Mouse (Mus musculus): ENCODE results near the gene Ifnl3. TPM values are rescaled to one million over a fixed set of nuclear protein-coding genes. Genes with fewer than 3 reads are reported as not detected.

Ifnl3 gene
- total RNA-seq (2023): not detected in 4 replicates

GRCm38 (mm10) chr7:28522536-28522935, at the start of gene Ifnl3:
Gene Ifnl3, plus strand, starts transcription at chr7:28522836.

GRCm38 (mm10) chr7:28510405-28510974, 12.1 kb upstream of the Ifnl3 start, which contains the start of gene Ifnl2:
Gene Ifnl2, minus strand, starts transcription at chr7:28510455.

GRCm38 (mm10) chr7:28540526-28540925, 17.9 kb downstream of the Ifnl3 start, which contains the start of gene Sycn:
Gene Sycn, plus strand, starts transcription at chr7:28540885.

GRCm38 (mm10) chr7:28547154-28547553, 24.5 kb downstream of the Ifnl3 start, which contains the start of gene Nccrp1:
Gene Nccrp1, minus strand, starts transcription at chr7:28547254.

Other genes starting within 250 kb of the Ifnl3 start
- gene Eid2b, start 245.1 kb upstream of the Ifnl3 start, total RNA-seq (2023): 2.8 to 3.8 TPM (median 3.1 TPM) in 4 replicates
- not detected in 4 replicates for gene Selenov, start 231.7 kb upstream of the Ifnl3 start, total RNA-seq (2023)
- gene Dll3, start 220.6 kb upstream of the Ifnl3 start, total RNA-seq (2023): 0.45 to 0.73 TPM in 2 of 4 replicates, not detected in the others
- 35.7 to 50.0 TPM (median 41.5 TPM) in 4 replicates for gene Timm50, start 210.8 kb upstream of the Ifnl3 start, total RNA-seq (2023)
- 158 to 180 TPM (median 162 TPM) in 4 replicates for gene Supt5, start 184.1 kb upstream of the Ifnl3 start, total RNA-seq (2023)
- gene Rps16, start 172.2 kb upstream of the Ifnl3 start, total RNA-seq (2023): 2,978 to 3,247 TPM (median 3,204 TPM) in 4 replicates
- gene Plekhg2, start 150.2 kb upstream of the Ifnl3 start, total RNA-seq (2023): 130 to 143 TPM (median 135 TPM) in 4 replicates
- 804 to 1,027 TPM (median 895 TPM) in 4 replicates for gene Zfp36, start 142.6 kb upstream of the Ifnl3 start, total RNA-seq (2023)
- 13.9 to 18.0 TPM (median 15.8 TPM) in 4 replicates for gene Med29, start 130.1 kb upstream of the Ifnl3 start, total RNA-seq (2023)
- gene Paf1, start 129.9 kb upstream of the Ifnl3 start, total RNA-seq (2023): 156 to 175 TPM (median 161 TPM) in 4 replicates
- gene Gmfg, start 85.4 kb upstream of the Ifnl3 start, total RNA-seq (2023): 222 to 256 TPM (median 254 TPM) in 4 replicates
- gene Lrfn1, start 70.9 kb upstream of the Ifnl3 start, total RNA-seq (2023): 0.95 to 1.3 TPM (median 1.3 TPM) in 4 replicates
- not detected in 4 replicates for gene Ifnl2, start 12.4 kb upstream of the Ifnl3 start, total RNA-seq (2023)
- gene Sycn, start 18.0 kb downstream of the Ifnl3 start, total RNA-seq (2023): not detected in 4 replicates
- not detected in 4 replicates for gene Nccrp1, start 24.4 kb downstream of the Ifnl3 start, total RNA-seq (2023)
- 48.1 to 61.6 TPM (median 56.1 TPM) in 4 replicates for gene Samd4b, start 75.3 kb downstream of the Ifnl3 start, total RNA-seq (2023)
- gene Pak4, start 75.3 kb downstream of the Ifnl3 start, total RNA-seq (2023): 11.4 to 15.2 TPM (median 14.0 TPM) in 4 replicates
- not detected in 4 replicates for gene Acp7, start 108.5 kb downstream of the Ifnl3 start, total RNA-seq (2023)
- gene Fbxo27, start 170.0 kb downstream of the Ifnl3 start, total RNA-seq (2023): 0.30 to 2.2 TPM (median 0.89 TPM) in 3 of 4 replicates, not detected in the other
- 0.76 to 1.9 TPM (median 1.1 TPM) in 4 replicates for gene Fbxo17, start 194.0 kb downstream of the Ifnl3 start, total RNA-seq (2023)
- 16.7 to 28.3 TPM (median 18.1 TPM) in 4 replicates for gene Mrps12, start 219.0 kb downstream of the Ifnl3 start, total RNA-seq (2023)
- gene Sars2, start 219.2 kb downstream of the Ifnl3 start, total RNA-seq (2023): 15.6 to 19.8 TPM (median 17.8 TPM) in 4 replicates
- not detected in 4 replicates for gene Ccer2, start 233.3 kb downstream of the Ifnl3 start, total RNA-seq (2023)
- 76.6 to 88.4 TPM (median 81.9 TPM) in 4 replicates for gene Sirt2, start 243.9 kb downstream of the Ifnl3 start, total RNA-seq (2023)
- 87.4 to 99.7 TPM (median 92.5 TPM) in 4 replicates for gene Nfkbib, start 244.7 kb downstream of the Ifnl3 start, total RNA-seq (2023)

Data from B cell, adult 62 days (primary cell).